Mouse (Mus musculus) neural tube, embryonic 11.5 days (tissue): ENCODE measurements at regions not wholly inside any gene's neighbourhood (a gene's known extent, or its start where the extent isn't known, plus 50 kb on each side); places are given as distances from the start of the nearest gene placed in this dataset.

Source experiments
- ATAC-seq: fragments of 200-750 bp; cut with Nextera tagmentation; 2 replicates; pipeline ENCODE4 v1.8.0; 2017; ENCODE audit warnings: moderate number of reproducible peaks, mild to moderate bottlenecking, moderate TSS enrichment, moderate library complexity; ENCODE audit not compliant: insufficient read depth, low FRiP score, low TSS enrichment
- DNase-seq: peaks from one replicate; pipeline ENCODE4 v3.0.0-alpha.2; 2015; ENCODE audit warnings: low spot score
- H3K27ac ChIP-seq: fragments of 300-500 bp; sonication (generic); 2 replicates; pipeline ENCODE4 v1.5.1; 2014; ENCODE audit warnings: low read depth, mild to moderate bottlenecking, low read length
- H3K27me3 ChIP-seq: fragments of 300-500 bp; sonication (generic); 2 replicates; pipeline ENCODE4 v1.6.1; 2014; ENCODE audit warnings: mild to moderate bottlenecking, low read length, mixed read lengths; ENCODE audit not compliant: control insufficient read depth, insufficient read depth
- H3K36me3 ChIP-seq: fragments of 300-500 bp; sonication (generic); 2 replicates; pipeline ENCODE4 v1.6.1; 2014; ENCODE audit warnings: mild to moderate bottlenecking, low read length, moderate library complexity, mixed read lengths; ENCODE audit not compliant: control insufficient read depth, insufficient read depth
- H3K4me1 ChIP-seq: fragments of 300-500 bp; sonication (generic); 2 replicates; pipeline ENCODE4 v1.6.1; 2014; ENCODE audit warnings: low read length, mixed read lengths; ENCODE audit not compliant: control insufficient read depth, insufficient read depth
- H3K4me2 ChIP-seq: fragments of 300-500 bp; sonication (generic); 2 replicates; pipeline ENCODE4 v1.6.1; 2014; ENCODE audit warnings: low read depth, mild to moderate bottlenecking, moderate library complexity
- H3K4me3 ChIP-seq: fragments of 300-500 bp; sonication (generic); 2 replicates; pipeline ENCODE4 v1.5.1; 2014; ENCODE audit warnings: low read depth, low read length
- H3K9ac ChIP-seq: fragments of 300-500 bp; sonication (generic); 2 replicates; pipeline ENCODE4 v1.6.1; 2014; ENCODE audit warnings: mild to moderate bottlenecking, low read length
- H3K9me3 ChIP-seq: fragments of 300-500 bp; sonication (generic); 2 replicates; pipeline ENCODE4 v1.6.1; 2016; ENCODE audit warnings: low read length; ENCODE audit not compliant: control insufficient read depth
- WGBS: fragments of 180-500 bp; shearing (Covaris S2); extraction: QIAGEN DNeasy Blood & Tissue Kit; methylation state at CpG from one replicate; pipeline ENCODE4 v1.1.7; 2014; 5-methylcytosine and 5-hydroxymethylcytosine counted together

- 85% methylated on average over 3 of the region's 3 CpGs for WGBS
- H3K27ac ChIP-seq: no peak overlapping the region
- no peaks in the 10 kb centered on the region for H3K27me3 ChIP-seq
- no peaks in the 10 kb centered on the region for H3K36me3 ChIP-seq
- H3K4me2 ChIP-seq: no peak overlapping the region
- H3K4me1 ChIP-seq: no peaks in the 10 kb centered on the region
- DNase-seq: no peak
- no peak overlapping the region for H3K9ac ChIP-seq
- ATAC-seq: no peak
- H3K9me3 ChIP-seq: no peaks in the 10 kb centered on the region
- H3K4me3 ChIP-seq: no peak overlapping the region
Measured at GRCm38 (mm10) chr9:61813291-61813690, 101.1 kb downstream of the Rplp1 start.

GRCm38 (mm10) chr9:61812315-61812714 lies 102.0 kb downstream of the Rplp1 start:
- no peak overlapping the region for H3K9ac ChIP-seq
- no peaks in the 10 kb centered on the region for H3K36me3 ChIP-seq
- H3K27ac ChIP-seq: no peak overlapping the region
- no peak overlapping the region for H3K4me3 ChIP-seq
- no peak for ATAC-seq
- H3K4me2 ChIP-seq: no peak overlapping the region
- H3K4me1 ChIP-seq: no peaks in the 10 kb centered on the region
- WGBS: 93% methylated on average over 9 of the region's 9 CpGs
- no peaks in the 10 kb centered on the region for H3K27me3 ChIP-seq
- DNase-seq: no peak
- H3K9me3 ChIP-seq: no peaks in the 10 kb centered on the region

DNA sequence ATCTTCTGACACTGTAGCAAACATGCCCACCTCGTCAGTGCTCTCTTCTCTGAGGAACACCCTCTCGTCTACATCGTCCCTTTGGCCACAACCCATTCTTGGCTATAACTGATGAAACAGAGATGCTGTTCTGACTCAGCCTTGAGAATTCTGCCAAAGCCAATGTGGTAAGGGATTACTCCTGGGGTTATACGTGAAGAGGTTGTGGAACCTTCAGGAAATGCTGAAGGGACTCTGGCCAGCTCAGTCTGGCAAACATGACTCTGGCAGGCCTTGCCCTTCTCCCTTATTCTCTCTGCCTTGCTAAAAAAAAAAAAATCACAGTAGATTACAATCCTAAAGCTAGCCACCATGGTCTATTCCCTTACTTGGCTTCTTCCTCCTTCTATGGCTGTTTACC lies 103.9 kb downstream of the Rplp1 start:
- Histone ChIP-seq H3K27me3 (no peaks in the 10 kb centered on the region), H3K4me1 (no peaks in the 10 kb centered on the region), H3K9ac (no peak overlapping the region), H3K4me2 (no peak overlapping the region), H3K9me3 (no peaks in the 10 kb centered on the region), H3K4me3 (no peak overlapping the region), H3K36me3 (no peaks in the 10 kb centered on the region), H3K27ac (no peak overlapping the region)
- ATAC-seq (no peak), DNase-seq (no peak)
- 90% methylated on average over 4 of the region's 4 CpGs for WGBS

DNA sequence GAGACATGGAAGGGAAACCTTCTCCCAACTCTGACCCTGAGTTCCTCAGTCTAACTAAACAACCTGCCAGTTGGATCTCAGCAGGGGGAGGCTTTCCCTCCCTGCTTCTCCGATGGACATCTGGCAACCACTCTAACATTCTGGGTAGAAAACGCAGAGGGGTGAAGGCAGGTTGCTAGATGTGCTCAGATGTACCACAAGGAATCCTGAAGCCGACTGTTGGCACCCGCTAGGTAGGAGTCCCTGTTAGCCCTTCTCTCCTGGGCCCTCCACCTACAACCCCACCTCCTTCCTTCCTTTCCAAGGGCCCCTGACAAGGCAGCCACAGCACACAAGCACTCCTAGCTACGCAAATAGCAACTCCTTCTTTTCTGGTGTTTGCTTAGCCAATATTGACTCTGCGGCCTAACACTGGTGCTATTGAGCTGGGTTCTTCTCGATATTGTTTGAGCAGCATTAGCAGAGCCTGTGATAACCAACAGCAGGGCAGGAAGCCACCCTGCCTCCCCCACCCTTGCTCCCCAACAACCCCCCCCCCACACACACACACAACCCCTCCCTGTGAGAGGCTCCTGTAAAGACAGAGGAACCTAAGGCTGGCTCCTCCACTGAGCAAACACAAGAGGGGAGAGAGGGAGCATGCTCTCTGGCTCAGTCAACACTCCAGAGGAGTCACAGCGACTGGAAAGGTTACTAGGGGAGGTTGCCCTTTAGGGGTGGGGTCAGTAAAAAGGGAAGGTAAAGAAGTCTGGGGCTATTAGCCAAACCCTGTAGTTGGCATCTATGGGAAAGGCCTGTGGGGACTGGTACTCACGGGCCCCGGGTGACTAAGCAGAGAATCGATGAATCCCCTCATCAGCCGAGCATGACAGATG lies 105.8 kb downstream of the Rplp1 start:
- Histone ChIP-seq H3K9ac (no peak overlapping the region), H3K4me3 (no peak overlapping the region), H3K27me3 (no peaks in the 10 kb centered on the region), H3K9me3 (no peaks in the 10 kb centered on the region), H3K4me2 (no peak overlapping the region), H3K27ac (0 out of 2 replicates have a peak overlapping the region, but pooled peaks have one; percentile 14), H3K36me3 (no peaks in the 10 kb centered on the region), H3K4me1 (no peaks in the 10 kb centered on the region)
- DNase-seq (no peak), ATAC-seq (no peak)
- WGBS: 75% methylated on average over 12 of the region's 12 CpGs

DNA sequence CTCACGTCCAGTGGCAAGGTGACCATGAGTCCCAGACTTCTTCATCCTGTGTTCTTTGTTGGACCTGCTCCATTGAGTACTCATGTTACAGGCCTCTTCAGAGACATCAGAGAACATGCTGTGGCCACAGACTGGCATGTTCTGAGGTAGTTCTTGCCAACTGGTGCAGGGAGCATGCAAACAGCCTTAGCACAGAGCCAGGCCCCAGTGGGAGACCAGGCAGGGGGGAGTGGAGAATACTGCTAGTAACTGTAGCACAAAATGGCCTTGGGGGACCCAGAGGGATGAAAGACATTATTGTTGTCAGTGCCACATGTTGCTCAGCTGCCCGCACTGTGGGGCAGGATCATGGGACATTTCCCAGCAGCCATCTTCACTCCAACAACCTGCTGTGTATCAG lies 108.4 kb downstream of the Rplp1 start:
- H3K27me3 ChIP-seq: no peaks in the 10 kb centered on the region
- H3K9me3 ChIP-seq: no peaks in the 10 kb centered on the region
- no peak for DNase-seq
- H3K4me1 ChIP-seq: no peaks in the 10 kb centered on the region
- WGBS: 85% methylated on average over 2 of the region's 2 CpGs
- H3K9ac ChIP-seq: no peak overlapping the region
- H3K4me3 ChIP-seq: no peak overlapping the region
- H3K36me3 ChIP-seq: no peaks in the 10 kb centered on the region
- H3K27ac ChIP-seq: no peak overlapping the region
- H3K4me2 ChIP-seq: 0 out of 2 replicates have a peak overlapping the region, but pooled peaks have one; percentile 7
- no peak for ATAC-seq

DNA sequence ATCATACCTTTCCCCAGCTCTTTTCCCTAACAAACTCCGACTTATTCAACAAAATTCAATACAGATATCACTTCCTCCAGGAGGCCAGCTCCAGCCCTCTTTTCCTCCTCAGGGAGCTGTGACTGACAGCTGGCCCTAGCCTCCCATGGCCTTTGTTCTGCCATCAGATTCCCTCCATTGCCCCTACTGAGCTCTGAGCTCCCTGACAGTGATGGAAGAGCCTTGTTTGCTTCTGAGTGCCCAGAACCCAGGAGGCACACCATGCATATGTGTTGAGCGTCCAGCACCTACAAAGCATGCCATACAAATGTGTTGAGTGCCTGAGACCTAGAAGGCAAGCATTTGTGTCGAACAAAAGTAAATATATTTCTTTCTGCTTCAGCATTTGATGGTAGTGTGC lies 110.8 kb downstream of the Rplp1 start:
- WGBS: 36% methylated on average over 3 of the region's 3 CpGs
- H3K36me3 ChIP-seq: no peaks in the 10 kb centered on the region
- no peak overlapping the region for H3K4me2 ChIP-seq
- peak; percentile 41 for DNase-seq
- no peak overlapping the region for H3K27ac ChIP-seq
- H3K9me3 ChIP-seq: no peaks in the 10 kb centered on the region
- H3K27me3 ChIP-seq: no peaks in the 10 kb centered on the region
- no peak overlapping the region for H3K9ac ChIP-seq
- no peak for ATAC-seq
- no peaks in the 10 kb centered on the region for H3K4me1 ChIP-seq
- H3K4me3 ChIP-seq: no peak overlapping the region

GRCm38 (mm10) chr9:61802694-61803093 lies 111.6 kb downstream of the Rplp1 start:
- H3K4me3 ChIP-seq: no peak overlapping the region
- H3K27ac ChIP-seq: no peak overlapping the region
- no peak overlapping the region for H3K9ac ChIP-seq
- DNase-seq (no peak), ATAC-seq (no peak)
- no peak overlapping the region for H3K4me2 ChIP-seq
- no peaks in the 10 kb centered on the region for H3K36me3 ChIP-seq
- no peaks in the 10 kb centered on the region for H3K27me3 ChIP-seq
- WGBS: 71% methylated on average over 5 of the region's 5 CpGs
- no peaks in the 10 kb centered on the region for H3K9me3 ChIP-seq
- H3K4me1 ChIP-seq: no peaks in the 10 kb centered on the region

- Histone ChIP-seq H3K4me1 (no peaks in the 10 kb centered on the region), H3K27me3 (no peaks in the 10 kb centered on the region), H3K27ac (no peak overlapping the region), H3K4me3 (no peak overlapping the region), H3K9me3 (no peaks in the 10 kb centered on the region), H3K4me2 (no peak overlapping the region), H3K36me3 (no peaks in the 10 kb centered on the region), H3K9ac (no peak overlapping the region)
- DNase-seq: peak; percentile 1
- 74% methylated on average over 1 of the region's 1 CpGs for WGBS
- no peak for ATAC-seq
Measured at GRCm38 (mm10) chr9:61799535-61799934, 114.8 kb downstream of the Rplp1 start.

DNA sequence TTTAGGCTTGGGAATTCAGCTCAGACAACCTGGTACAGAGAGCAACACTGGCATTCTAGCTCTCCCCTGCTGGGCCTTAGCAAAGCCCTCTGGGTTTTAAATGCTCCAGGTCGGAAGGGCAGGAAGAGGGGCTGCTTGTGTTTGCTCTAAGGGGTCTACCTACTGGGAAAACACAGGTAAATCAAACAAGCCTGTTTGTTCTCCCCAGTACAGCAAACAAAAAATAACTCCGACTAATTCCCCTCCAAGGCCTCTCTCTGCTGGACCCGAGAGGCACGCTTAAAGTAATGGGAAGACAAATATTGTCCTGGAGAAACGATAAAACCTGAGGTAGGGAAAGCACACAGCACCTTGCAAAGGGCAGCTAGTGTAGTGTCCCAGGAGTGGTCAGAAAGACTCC lies 118.4 kb downstream of the Rplp1 start:
- Histone ChIP-seq H3K27me3 (no peaks in the 10 kb centered on the region), H3K4me3 (no peak overlapping the region), H3K36me3 (no peaks in the 10 kb centered on the region), H3K4me2 (no peak overlapping the region), H3K9ac (no peak overlapping the region), H3K9me3 (no peaks in the 10 kb centered on the region), H3K4me1 (no peaks in the 10 kb centered on the region), H3K27ac (no peak overlapping the region)
- ATAC-seq (no peak), DNase-seq (no peak)
- 68% methylated on average over 5 of the region's 5 CpGs for whole genome bisulfite sequencing
